Mouse (Mus musculus) CD4-positive naive resting alpha-beta T cell, adult 57 days (primary cell): ENCODE results near the gene H6pd. TPM values are rescaled to one million over a fixed set of nuclear protein-coding genes. Genes with fewer than 3 reads are reported as not detected.

ENCODE experiments used
- total RNA-seq: library from RNA; stranded (reverse); gene quantifications from one replicate; pipeline ENCODE4 v1.2.4, GENCODE M21; 2023

Gene H6pd
- total RNA-seq = 23.9 TPM

GRCm38 (mm10) chr4:150008853-150009586 lies at the start of gene H6pd:
H6pd (minus strand) TSS chr4:150009023.

GRCm38 (mm10) chr4:149954893-149955439 lies 53.9 kb downstream of the H6pd start, which contains the start of gene Spsb1:
Spsb1 (minus strand) TSS chr4:149955043.

Other genes with a start within 250 kb of the H6pd start
- gene Slc25a33, start 234.7 kb downstream of the H6pd start, total RNA-seq = 3.9 TPM
- 25.7 TPM for gene Spsb1, start 54.0 kb downstream of the H6pd start, total RNA-seq
- 2.0 TPM for gene Gpr157, start 78.3 kb upstream of the H6pd start, total RNA-seq
- gene Slc2a5, start 110.3 kb upstream of the H6pd start, total RNA-seq = not detected
- not detected for gene Slc2a7, start 139.9 kb upstream of the H6pd start, total RNA-seq
- not detected for gene Car6, start 192.3 kb upstream of the H6pd start, total RNA-seq
- gene Eno1, start 227.7 kb upstream of the H6pd start, total RNA-seq = 186 TPM